Mouse (Mus musculus): ENCODE data around the gene Gpr161. TPM values are rescaled to one million over a fixed set of nuclear protein-coding genes. Genes with fewer than 3 reads are reported as not detected.

The Gpr161 gene
- total RNA-seq (2021) = 1 to 10 TPM; 5.8 to 8.0 TPM

DNA sequence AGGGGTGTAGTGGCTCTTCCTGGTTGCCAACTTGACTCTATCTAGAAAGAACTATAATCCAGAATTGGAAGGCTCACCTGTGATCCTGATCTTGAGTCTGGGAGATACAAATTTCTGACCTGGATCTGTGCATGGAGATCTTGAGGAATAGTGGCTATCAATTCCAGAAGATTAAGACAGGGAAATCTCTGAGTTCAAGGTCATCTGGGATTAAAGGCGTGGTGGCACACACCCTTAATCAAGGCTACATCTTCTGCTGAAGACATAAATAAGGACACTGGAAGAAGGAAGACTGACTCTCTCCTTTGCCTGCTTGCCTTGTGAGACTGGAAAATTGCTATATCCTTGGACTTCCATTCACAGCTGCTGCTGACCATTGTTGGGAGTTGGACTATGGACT is at the start of gene Gpr161:
Gene Gpr161, plus strand, starts transcription at position 301 of the 400 bp plus-strand sequence.
- no peak for DNase-seq

DNA sequence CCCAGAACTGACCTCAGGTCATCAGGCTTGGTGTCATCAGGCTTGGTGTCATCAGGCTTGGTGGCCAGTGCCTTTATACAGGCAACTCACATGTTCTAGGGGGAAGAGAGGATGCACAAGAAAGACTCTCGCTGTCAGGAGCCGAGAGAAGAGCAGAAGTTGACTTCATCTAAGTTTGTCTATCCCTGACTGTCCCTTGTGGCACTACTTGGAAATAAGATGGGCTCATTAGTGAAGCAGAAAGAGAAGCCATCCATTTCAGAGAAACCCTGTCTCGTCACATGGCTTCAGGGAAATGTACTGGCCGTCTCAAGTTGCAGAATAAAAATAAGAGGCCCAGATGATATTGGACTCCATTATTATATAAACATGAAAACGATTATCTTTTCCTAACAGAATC is 49.0 kb upstream of the Gpr161 start:
- no peak for DNase-seq

DNA sequence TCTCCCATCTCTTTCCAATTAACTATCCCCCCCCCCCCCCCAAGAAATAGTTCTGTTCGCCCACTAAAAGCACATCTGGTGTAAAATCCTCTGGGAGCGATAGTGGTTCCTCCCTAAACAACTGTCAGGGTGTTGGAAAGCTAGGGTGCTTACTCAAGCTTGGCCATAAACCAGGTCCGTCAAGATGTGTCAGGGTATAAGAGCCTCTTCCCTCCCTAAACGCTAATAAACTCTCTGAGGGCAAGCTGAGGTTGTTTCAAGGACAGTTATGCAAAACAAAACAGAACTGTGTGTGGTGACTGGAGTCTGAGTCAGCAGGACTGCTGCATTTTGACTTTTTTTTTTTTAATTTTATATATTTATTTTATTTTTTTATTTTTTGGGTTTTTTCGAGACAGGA is 48.5 kb upstream of the Gpr161 start:
- no peak for DNase-seq

DNA sequence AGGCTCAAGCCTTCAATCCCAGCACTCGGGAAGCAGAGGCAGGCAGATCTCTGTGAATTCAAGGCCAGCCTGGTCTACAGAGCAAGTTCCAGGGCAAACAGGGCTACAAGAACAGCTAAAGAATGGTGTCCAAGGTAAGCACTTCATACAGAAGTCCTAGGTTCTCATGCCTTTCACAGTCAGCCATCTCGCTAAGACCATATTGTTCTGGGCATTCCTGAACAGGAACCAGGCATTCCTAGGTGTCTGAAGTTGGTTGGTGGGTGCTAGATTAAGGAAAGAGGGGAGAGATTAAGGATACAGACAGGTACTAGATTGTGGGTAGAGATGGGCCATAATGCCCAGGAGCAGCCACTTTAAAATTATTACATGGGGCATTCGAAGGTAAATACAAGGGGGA is 47.8 kb upstream of the Gpr161 start:
- DNase-seq = no peak

DNA sequence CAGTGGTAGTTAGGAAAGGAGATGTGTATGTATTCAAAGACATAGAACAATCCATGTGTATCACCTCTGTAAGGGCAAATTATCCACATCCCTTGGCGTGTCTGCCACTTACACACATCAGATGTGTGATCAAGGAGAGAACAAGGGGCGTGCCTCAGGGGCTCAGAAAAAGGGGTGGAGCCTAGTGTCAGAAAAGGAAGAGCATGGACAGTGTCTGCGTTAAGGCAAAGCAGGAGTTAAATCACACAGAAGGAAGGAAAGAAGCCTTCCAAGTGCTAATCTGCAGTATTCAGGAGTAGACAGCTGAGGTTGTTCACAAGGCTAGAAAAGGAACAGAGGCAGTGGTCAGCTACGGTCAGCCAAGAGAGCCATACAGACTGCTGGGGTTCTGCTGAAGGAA is 46.7 kb upstream of the Gpr161 start:
- DNase-seq = no peak

DNA sequence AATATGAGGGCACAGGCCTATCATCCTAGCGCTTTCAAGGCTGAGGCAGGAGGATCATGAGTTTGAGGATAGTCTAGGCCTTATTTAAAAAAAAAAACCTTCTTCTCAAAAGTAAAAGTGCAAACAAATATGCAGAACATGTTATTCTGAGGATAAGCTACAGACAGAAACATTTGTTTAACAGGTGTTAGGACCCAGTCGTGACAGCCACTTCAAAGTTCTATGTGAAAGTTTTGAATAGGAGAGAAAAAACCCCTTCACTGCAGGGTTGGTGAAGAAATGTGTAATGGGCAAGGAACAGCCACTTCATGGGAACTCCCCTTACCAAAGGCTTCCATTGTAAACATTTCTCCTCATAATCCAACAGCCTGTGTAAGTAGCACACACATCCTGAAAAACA is 45.0 kb upstream of the Gpr161 start:
- DNase-seq = no peak

DNA sequence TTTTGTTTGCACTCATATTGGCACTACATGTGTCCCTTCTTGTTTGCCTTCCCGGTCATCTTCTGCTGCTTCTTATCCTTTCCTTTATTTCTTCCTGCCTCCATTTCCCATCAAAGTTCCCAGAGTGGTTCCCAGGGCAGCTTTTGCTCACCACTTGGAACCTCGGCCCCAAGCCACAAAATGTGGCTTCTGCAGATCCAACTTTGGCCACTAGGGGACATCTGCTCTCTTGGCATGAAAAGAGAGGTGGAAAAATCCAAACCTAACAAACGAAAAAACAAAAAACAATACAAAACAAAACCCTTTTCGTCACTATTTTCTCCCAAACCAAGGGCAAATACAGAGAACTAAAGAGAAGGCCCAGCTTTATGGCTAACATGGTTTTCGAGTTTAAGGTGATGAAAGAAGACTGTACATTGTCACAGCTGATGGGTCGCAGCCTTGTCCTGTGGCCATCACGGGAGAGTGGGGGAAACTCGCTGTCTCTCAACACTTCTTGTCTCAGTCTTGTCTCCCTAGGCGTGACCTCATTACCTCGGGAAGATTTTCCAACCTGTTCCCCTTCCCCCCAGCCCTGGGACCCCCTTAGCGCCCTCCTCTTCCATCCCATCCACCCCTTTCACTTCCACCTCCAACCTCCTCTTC is 43.4 kb upstream of the Gpr161 start:
- peak; percentile 83 for DNase-seq

DNA sequence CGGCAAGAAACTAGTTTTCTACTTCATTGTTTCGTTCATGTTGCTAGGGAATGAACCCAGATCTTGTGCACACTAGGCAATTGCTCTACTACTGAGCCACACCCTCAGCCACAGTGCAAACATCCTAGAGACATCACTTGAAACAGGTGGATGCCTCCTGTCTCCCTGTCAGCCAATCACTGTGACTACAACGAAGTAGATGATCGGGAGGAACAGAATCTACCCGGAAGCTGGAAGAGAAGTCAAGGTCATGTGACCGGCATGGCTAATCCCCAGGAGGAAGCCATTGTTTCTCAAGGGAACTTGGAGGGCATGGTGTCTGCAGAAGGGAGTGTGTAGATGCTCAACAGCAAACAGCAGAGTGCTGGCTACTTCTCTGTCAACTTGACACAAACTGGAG is 20.6 kb upstream of the Gpr161 start:
- no peak for DNase-seq

DNA sequence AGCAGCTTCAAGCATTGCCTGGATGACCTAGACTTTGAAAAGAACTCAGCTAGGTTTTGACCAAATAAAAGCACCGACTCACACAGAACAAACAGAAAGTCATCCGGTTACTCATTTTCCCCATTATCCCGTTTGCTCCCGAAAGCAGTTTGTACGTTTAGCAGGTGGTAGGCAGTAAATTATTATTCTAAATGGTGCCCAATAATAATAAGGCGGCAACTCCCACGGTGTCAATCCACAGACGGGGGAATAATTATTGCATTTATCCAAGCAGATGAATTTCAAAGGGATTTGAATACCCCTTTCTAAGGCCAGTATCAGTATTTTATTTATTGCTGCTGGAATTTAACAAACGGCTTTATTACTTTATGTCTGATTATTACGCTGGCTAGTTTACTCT is 14.8 kb upstream of the Gpr161 start:
- no peak for DNase-seq

DNA sequence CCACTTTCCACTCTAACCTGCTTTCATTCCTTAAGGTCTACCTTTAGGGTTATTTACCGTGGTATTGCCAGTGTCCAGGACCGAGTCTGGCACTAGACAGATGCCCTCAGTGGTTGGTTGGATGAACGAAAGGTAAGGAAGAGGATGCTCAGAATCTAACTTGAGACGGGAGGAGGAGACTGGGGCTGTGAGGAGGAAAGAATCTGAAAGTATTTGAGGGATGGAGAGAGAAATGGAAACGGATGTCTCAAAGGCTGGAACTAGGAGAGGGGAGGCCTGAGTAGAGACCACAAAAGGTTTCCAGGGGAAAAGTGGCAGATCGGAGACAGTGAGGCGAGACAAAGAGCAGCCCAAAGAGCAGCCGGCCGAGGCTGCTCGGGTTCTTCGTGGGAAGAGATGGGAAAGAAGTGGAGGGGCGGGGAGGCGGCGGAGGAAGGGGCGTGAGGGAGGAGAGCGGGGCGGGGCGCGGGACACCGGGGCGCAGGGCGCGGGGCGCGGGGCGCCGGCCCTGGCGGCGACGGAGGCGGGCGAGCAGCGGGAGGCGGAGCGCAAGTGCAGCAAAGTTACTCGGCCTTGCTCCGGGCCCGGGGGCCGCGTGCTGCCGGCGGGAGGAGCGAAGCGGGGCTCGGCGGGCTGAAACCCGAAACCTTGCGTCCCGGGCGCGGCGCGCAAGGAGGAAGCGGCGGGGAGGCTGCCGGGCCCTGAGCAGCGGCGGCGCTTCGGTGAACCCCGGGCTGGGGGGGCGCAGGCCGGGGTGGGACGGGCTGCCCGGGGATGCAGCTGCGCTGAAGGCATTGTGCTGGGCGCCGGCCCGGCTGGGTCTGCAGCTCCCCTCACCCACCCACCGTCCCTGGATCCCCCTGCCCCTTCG is 14.0 kb upstream of the Gpr161 start:
- DNase-seq = peak; percentile 79

DNA sequence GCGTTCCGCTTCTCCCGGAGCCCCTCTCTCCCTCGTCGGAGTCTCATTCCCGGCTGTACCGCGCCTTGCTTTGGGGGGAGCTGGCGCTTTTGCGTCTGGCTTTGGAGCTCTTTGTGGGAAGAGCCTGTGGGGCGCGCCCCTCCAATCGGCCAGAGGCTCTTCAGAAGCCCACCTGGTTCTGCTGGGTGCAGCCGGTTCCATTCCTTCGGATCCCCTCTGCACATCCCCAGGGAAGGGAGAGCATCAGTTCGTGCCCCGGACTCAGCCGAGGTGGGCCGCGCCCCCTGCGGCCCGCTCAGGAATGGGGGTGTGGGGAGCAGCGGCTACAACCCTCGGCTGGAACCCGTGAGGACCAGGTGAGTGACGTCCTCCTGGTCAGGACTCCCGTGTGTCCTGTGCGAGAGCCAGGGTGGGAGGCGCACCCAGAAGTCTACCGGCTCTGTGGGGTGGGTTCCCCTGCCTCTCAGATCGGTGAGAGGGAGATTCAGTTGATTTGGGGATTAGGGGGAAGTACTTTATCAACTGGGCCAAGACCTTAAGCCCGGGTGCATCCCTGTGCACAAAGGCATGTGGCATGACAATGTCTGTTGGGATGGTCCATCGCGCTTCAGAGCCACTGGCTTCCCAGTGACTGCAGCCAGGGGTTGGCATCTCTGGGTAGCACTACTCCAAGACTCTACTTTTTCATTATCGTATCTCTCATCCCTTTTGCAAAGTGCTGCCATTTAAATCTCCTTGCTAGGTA is 13.2 kb upstream of the Gpr161 start:
- peak; percentile 17 for DNase-seq

DNA sequence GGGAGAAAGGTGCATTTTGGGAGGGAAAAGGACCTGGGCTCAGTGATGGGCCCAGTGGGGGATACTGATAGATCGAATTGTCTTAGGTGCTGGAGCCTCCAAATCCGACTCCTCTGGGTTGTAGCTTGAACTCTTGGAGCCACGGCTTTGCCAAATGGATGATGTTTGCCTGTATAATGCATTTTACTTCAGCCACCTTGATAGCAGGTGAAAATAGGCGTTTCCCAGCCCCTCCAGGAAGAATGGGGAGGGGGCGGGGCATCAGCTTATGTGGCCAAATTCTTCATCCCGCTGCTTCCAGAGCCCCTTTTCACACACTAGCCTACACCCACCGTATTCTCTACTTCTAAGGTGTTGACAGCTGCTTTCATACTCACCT is 12.6 kb upstream of the Gpr161 start:
- no peak for DNase-seq

DNA sequence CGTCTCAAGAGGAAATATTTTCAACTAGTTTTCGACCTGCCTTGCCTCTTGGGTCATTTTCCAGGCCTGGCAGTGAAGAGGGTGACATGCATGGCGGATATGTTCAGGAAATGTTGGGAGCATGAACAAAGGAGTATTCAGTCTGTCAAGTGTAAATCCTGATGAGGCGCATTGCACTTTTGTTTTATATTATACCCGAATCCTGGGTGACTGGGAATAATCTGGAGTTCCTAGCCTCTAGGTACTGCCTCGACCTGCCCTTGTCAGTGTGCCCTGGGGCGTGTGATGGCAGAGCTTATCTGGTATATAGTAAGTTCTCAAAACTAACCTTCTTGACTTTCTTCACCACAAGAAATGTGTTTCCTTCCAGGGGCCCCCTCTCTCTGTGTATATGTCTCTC is 11.5 kb upstream of the Gpr161 start:
- no peak for DNase-seq

DNA sequence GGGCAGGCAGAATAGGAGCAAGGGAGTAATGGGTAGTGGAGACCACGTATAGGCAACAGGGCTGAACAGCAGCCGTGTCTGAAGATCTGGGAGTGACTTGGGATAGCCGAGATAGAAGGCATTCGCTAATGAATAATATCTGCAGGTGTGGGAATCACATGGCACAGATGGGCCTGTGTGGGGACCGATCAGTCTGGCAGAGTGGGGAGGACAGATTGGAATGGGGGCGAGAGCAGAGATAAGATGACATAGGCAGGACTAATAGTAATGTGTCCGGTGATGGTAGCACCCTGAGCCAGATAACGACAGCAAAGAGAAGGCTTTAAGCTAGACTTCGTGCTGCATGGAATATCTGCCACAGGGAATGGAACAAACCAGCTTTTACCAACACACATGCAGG is 7.4 kb upstream of the Gpr161 start:
- DNase-seq = no peak

DNA sequence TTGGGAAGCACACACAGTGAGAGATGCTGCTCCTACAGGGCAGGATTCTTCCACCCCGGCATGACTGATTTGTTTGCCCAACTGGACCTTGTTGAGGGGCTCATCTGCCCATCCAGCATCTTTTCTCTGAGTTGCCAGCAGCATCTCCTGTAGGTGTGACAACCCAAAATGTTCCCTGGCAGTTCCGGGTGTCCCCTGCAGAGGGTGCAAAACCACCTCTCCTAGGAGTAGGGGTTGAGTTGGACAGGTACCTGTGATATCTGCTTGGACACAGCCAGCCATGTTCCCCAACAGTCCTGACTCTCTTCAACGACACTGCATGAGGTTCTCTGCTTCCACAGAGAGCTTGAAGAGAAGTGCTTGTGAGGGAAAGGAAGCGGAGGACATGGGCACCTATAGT is 5.8 kb upstream of the Gpr161 start:
- peak; percentile 35 for DNase-seq

DNA sequence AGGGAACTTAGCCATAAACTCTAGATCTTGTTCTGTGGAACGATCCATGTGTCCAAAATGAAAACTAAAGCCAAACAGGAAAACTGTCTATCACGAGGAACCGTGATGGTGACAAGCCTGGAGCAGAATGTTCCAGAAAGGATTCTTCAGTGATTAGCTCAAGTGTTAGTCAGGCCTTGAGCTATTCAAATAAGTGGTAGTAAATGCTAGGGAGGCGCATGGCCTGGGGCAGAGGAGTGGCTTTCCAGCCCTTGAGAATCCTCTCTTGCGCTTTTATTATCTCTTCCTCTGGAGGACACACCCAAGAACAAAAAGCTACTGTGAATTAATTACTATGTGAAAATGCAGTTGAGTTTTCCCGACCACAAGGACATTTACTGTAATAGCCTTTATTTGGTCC is 4.0 kb upstream of the Gpr161 start:
- no peak for DNase-seq

DNA sequence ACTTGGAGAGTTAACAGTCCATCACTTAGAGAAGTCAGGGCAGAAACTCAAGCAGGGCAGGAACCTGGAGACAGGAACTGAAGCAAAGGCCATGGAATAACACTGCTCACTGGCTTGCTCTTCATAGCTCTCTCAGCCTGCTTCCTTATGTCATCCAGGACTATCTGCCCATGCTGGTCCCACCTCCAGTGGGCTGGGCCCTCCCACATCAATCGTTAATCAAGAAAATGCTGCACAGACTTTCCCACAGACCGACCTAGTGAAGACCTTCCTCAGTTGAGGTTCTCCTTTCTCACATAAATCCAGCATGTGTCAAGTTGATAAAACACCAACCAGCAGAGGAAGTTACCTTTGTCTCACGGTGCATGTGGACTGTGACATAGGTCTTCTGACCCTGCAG is 5.5 kb downstream of the Gpr161 start:
- DNase-seq = no peak

DNA sequence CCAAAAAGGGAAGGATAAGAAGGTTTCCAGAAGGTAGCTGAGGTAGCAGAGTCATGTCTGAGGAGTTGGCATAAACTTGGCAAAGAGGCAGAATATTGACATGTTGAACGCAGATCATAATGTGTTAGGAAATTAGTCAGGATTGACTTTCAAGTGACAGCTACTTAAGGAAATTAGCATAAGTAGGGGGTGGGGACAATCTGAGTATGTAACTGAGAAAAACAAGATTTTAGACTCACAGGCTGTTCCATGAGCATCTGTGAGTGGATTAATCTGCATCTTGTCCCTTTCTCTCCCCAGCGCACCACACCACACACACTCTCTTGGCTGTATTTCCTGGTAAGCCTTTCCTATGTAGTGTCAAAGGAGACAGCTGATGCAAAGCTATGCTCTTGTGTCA is 6.0 kb downstream of the Gpr161 start:
- no peak for DNase-seq

DNA sequence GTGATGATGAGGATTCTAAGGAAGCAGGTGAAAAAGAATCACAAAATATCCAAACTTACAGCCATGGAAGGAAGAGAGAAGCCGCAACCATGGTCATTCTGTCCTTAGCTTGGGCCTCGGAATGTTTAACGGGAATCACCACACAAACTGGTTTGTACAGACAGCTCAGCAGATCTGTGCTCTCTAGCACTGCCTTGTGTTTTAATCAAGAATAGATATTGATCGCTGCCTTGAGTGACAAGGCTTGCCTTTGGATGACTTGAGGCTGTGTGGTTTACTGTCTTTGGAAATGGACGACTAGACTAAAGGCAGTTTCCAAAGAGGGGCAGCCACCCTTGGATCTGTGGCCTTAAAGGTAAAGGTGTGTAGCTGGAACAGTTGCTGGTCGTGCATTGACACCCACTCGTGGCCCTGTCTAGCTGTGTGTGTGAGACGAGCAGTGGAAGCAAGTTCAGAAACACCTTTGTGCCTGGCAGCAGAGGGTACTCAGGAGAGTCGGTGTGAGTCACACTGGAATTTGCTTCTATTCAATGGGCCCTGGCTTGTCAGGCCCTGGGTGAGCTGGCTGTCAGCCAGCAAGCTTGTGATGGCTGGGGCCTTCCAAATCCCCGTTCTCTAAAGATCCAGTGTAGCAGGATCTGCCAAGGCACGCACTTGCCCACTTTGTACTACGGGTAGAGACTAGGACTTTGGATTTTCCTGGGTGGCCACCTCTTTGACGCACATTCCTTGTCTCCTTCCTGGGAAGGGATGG is 7.0 kb downstream of the Gpr161 start:
- peak; percentile 70 for DNase-seq

DNA sequence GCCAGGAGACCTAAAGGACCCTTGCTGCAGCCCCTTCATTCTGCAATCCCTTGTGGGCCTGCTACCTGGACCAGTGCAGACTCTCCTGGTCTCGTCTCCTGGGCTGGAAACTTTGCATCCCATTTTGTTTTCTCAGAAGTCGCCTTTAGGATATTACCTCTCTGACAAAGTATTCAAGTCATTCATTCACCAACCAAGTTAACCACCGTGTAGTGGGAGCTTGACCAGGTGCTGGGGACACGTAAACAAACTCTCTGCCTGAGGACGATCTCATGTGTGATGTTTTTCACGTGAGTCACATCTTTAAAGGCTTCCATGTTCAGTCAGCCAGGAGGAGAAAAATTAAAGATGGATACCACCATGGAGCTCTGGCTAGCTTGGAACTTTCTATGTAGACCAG is 7.6 kb downstream of the Gpr161 start:
- DNase-seq = no peak

DNA sequence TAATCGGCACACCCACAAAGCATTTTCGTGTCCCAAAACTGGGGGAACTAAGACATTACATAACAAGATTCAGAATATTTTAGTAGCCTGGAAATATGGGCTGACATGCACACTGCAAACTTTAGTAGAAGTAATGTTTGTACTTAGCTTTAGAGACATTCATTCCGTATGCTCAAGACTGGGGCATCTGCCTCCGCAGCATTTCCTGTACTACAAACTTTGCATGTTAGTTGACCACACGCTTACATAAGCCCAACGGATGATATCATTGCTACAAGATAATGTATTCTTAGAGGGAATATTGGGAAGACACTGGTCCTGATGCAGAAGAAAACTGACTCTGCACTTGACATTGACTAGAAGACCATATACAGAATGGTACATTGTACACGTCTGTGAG is 8.8 kb downstream of the Gpr161 start:
- DNase-seq = no peak

DNA sequence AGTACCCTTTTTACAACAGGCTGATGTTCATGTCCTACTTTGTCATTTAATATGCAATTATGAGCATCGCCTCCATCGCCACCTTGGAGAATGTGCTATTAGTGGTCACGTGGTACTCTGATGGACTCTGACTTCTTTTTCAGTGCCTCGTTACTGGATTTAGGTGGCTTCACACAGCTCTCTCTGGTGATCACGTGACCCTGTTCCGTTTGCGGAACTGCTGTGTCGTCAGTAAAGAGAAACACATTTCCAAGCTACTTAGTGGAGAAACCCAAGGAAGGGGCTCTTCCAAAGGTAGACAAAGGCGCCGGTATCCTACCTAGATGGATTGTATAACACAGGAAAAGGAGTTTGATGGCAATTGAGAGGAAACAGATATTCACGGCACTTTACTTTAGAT is 12.6 kb downstream of the Gpr161 start:
- no peak for DNase-seq

DNA sequence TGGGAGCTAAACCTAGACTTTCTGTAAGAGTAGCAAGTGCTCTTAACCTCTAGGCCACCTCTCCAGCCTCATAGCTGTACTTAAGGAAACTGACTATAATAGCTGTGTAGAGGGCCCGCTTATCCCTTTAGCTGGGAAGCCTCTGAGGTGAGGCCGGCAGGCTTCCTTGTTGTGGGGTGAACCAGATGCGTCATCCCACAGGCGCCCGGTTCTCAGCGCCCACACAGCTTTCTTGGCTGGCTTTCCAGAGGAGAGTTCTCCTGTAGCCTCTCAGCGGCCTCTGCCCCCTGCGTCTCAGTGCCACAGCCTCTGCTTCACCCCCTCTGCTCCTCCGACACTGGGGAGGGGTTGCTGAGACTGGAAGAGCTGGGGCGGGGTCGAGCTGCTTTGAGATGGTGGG is 20.8 kb downstream of the Gpr161 start:
- DNase-seq = peak; percentile 0

Data from heart, postnatal 4 days (tissue).